Comparison of ENCODE assay signal across 8 mouse cellular contexts in the genomic region with DNA sequence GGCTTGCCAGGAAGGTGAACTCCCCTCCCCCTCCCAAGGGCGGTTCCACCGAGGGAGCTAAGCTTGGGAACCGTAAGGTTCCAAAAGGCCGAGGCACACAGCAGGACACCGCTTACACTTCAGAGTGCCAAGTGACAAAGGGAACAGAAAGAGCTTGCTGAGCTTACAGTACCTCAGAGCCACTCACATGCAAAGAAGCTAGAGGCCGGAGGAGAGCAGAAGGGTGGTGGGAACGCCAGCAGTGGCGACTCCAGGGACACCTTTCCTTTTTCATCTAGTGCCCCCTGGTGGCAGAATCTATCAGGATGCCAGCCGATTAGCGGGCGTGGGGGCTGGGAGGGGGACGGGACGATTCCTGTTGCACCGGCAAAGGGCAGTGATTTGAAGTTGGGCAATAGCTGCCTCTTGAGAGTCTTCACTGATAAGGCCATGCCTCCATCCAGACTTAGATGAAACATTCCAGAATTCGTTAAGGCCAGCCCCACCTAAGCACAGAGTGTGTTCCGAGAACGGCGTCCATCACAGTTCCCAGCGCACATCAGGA. TPM values are rescaled to one million over a fixed set of nuclear protein-coding genes. Genes with fewer than 3 reads are reported as not detected.
DNase-seq lines count a peak whose midpoint lies in the region; ATAC-seq and TF ChIP-seq lines count a peak whose summit lies in the region.

No protein-coding gene starts in this region.

- no peak for TF ChIP-seq POLR2A in limb, embryonic 14.5 days (IDR thresholded peaks at IDR 0.05; ENCODE audit: borderline replicate concordance, extremely low read depth, insufficient read depth, insufficient read length)
- no peak for TF ChIP-seq POLR2A in testis, adult 2 months (IDR thresholded peaks at IDR 0.05; ENCODE audit: control insufficient read depth, low read depth, low read length)

- TF ChIP-seq CTCF in gastrocnemius, adult 2 months (IDR thresholded peaks at IDR 0.05) = peak; percentile 76
- peak; percentile 62 for TF ChIP-seq CTCF in testis, adult 2 months (IDR thresholded peaks at IDR 0.05; ENCODE audit: control insufficient read depth, insufficient read depth, insufficient replicate concordance, low read depth, low read length)

- H3K9me3 ChIP-seq in limb, embryonic 14.5 days (ENCODE audit: control insufficient read depth, low read length) = no peaks in the 10 kb centered on the region
- H3K9me3 ChIP-seq in midbrain, embryonic 13.5 days = no peaks in the 10 kb centered on the region

- DNase-seq in right cerebral cortex, adult 18-20 months = peak; percentile 77
- DNase-seq in right cerebral cortex, postnatal 36 days (ENCODE audit: low spot score in 2 of 2) = no peak
- peak; percentile 89 to 92 for DNase-seq in cerebellum, postnatal 10 days
- DNase-seq in gastrocnemius, adult 2 months = peak; percentile 87
- peak; percentile 71 for DNase-seq in induced T-regulatory cell, adult 2 months (ENCODE audit: low read depth)
- peak; percentile 78 for DNase-seq in limb, embryonic 14.5 days (ENCODE audit: low spot score)

- intact Hi-C loops in gastrocnemius, adult 2 months (cut with DNase I) = no loop called here

- no peaks in the 10 kb centered on the region for H3K27me3 ChIP-seq in limb, embryonic 14.5 days (ENCODE audit: control insufficient read depth, insufficient read depth, low read length)
- H3K27me3 ChIP-seq in midbrain, embryonic 13.5 days = no peaks in the 10 kb centered on the region
- no peaks in the 10 kb centered on the region for H3K27me3 ChIP-seq in testis, adult 2 months (ENCODE audit: control insufficient read depth, insufficient read depth, low read length)

- H3K27ac ChIP-seq in gastrocnemius, adult 2 months = peak overlapping the region; percentile 98
- no peak overlapping the region for H3K27ac ChIP-seq in limb, embryonic 14.5 days (replicated peaks; ENCODE audit: low read depth, low read length)
- H3K27ac ChIP-seq in midbrain, embryonic 13.5 days = peak overlapping the region; percentile 84
- H3K27ac ChIP-seq in testis, adult 2 months (ENCODE audit: control insufficient read depth, insufficient read depth, low read depth, low read length) = no peak overlapping the region

- 3% methylated on average over 19 of the region's 19 CpGs for whole genome bisulfite sequencing in limb, embryonic 14.5 days
- 2% methylated on average over 19 of the region's 19 CpGs for WGBS in midbrain, embryonic 13.5 days

- peak; percentile 56 for ATAC-seq in limb, embryonic 14.5 days (ENCODE audit: low FRiP score, low read depth)
- peak; percentile 73 for ATAC-seq in midbrain, embryonic 13.5 days

- H3K4me3 ChIP-seq in gastrocnemius, adult 2 months = peak overlapping the region; percentile 60
- peak overlapping the region; percentile 18 for H3K4me3 ChIP-seq in limb, embryonic 14.5 days (replicated peaks; ENCODE audit: low read length)
- H3K4me3 ChIP-seq in midbrain, embryonic 13.5 days (replicated peaks) = peak overlapping the region; percentile 28
- peak overlapping the region; percentile 53 for H3K4me3 ChIP-seq in testis, adult 2 months (ENCODE audit: control insufficient read depth, low read depth, low read length)

- no peak overlapping the region for H3K9ac ChIP-seq in limb, embryonic 14.5 days (ENCODE audit: low read depth, low read length, severe bottlenecking)
- H3K9ac ChIP-seq in midbrain, embryonic 13.5 days (replicated peaks) = peak overlapping the region; percentile 64

- H3K4me2 ChIP-seq in limb, embryonic 14.5 days (replicated peaks; ENCODE audit: low read depth, low read length, severe bottlenecking) = peak overlapping the region; percentile 40
- H3K4me2 ChIP-seq in midbrain, embryonic 13.5 days (replicated peaks) = peak overlapping the region; percentile 55

- H3K4me1 ChIP-seq in limb, embryonic 14.5 days (ENCODE audit: control insufficient read depth, insufficient read depth, low read length) = peaks cover 73% of the 10 kb centered on the region
- H3K4me1 ChIP-seq in midbrain, embryonic 13.5 days (replicated peaks) = peaks cover 87% of the 10 kb centered on the region
- H3K4me1 ChIP-seq in testis, adult 2 months (ENCODE audit: control insufficient read depth, insufficient read depth, low read length) = peaks cover 24% of the 10 kb centered on the region

- H3K36me3 ChIP-seq in limb, embryonic 14.5 days (ENCODE audit: control insufficient read depth, insufficient read depth, low read length) = peaks cover 15% of the 10 kb centered on the region
- H3K36me3 ChIP-seq in midbrain, embryonic 13.5 days = peaks cover 16% of the 10 kb centered on the region
- H3K36me3 ChIP-seq in testis, adult 2 months (ENCODE audit: control insufficient read depth, insufficient read depth, low read length) = no peaks in the 10 kb centered on the region

RNA-seq across cellular contexts. Expression of gene Rgma, which starts 24.3 kb away (rescaled TPM):
- 10 to 100 TPM; 46.1 to 52.4 TPM for total RNA-seq in gastrocnemius, adult 2 months (2021)
- 49.1 and 64.3 TPM in 2 replicates for polyA plus RNA-seq in limb, embryonic 14.5 days (2012; rRNA removed)
- polyA plus RNA-seq in limb, embryonic 14.5 days (2014; fragmentation: Nextera tagmentation; extraction: Ambion mirVana) = 23.5 and 30.9 TPM in 2 replicates
- 40.7 and 50.3 TPM in 2 replicates for polyA plus RNA-seq in midbrain, embryonic 13.5 days (2015; fragmentation: Nextera tagmentation; extraction: Ambion mirVana)
- 8.5 and 9.3 TPM in 2 replicates for polyA plus RNA-seq in testis, adult 2 months (2012; rRNA removed)

Comparison
In these comparisons a context has a peak if more than half of its experiments do, and no peak if none do; other contexts are left out.
1. DNase-seq: peak in right cerebral cortex, adult 18-20 months (single experiment), cerebellum, postnatal 10 days (2 of 2), gastrocnemius, adult 2 months (single experiment), induced T-regulatory cell, adult 2 months (single experiment) and limb, embryonic 14.5 days (single experiment); none in right cerebral cortex, postnatal 36 days (0 of 2).
2. H3K27ac ChIP-seq: peak in gastrocnemius, adult 2 months (single experiment) and midbrain, embryonic 13.5 days (single experiment); none in limb, embryonic 14.5 days (single experiment) and testis, adult 2 months (single experiment).
3. Peak in every context shown above with its lines, with median percentiles within 50 percentile points of each other: H3K4me3 ChIP-seq.